Mouse (Mus musculus) MEL (cell line): ENCODE measurements at regions not wholly inside any gene's neighbourhood (a gene's known extent, or its start where the extent isn't known, plus 50 kb on each side); places are given as distances from the start of the nearest gene placed in this dataset.

Experiments used
- DNase-seq: peaks from one replicate; pipeline ENCODE4 v3.0.0; 2011; ENCODE audit warnings: low read depth, low spot score
- H3K27ac ChIP-seq: 2 replicates; pipeline ENCODE4 v1.5.1; 2012; ENCODE audit warnings: low read depth, mild to moderate bottlenecking, control low read depth, low read length, moderate library complexity; ENCODE audit not compliant: control insufficient read depth
- H3K27me3 ChIP-seq, 2 experiments: fragments of 150-350 bp in 1 of 2; sonication (generic) in 1 of 2; 2 replicates each; pipeline ENCODE4 v1.6.1; 2012; ENCODE audit warnings: low read length in 2 of 2, mild to moderate bottlenecking in 2 of 2, improper control_type of control experiment in 1 of 2, moderate library complexity in 1 of 2; ENCODE audit not compliant: insufficient read depth in 2 of 2, control insufficient read depth in 1 of 2
- H3K36me3 ChIP-seq, 2 experiments: 2 replicates each; pipeline ENCODE4 v1.6.1; 2012 to 2014; ENCODE audit warnings: low read length in 2 of 2, improper control_type of control experiment in 1 of 2, inconsistent platforms in 1 of 2, mild to moderate bottlenecking in 1 of 2; ENCODE audit not compliant: insufficient read depth in 2 of 2, control insufficient read depth in 1 of 2
- H3K4me1 ChIP-seq, 2 experiments: fragments of 150-350 bp in 1 of 2; sonication (generic) in 1 of 2; 2 replicates each; pipeline ENCODE4 v1.6.1; 2012; ENCODE audit warnings: low read length in 2 of 2, improper control_type of control experiment in 1 of 2, mild to moderate bottlenecking in 1 of 2; ENCODE audit not compliant: insufficient read depth in 2 of 2, control insufficient read depth in 1 of 2
- H3K4me3 ChIP-seq, 2 experiments: fragments of 150-350 bp in 1 of 2; sonication (generic) in 1 of 2; 2 replicates each; pipeline ENCODE4 v1.5.1; 2012; ENCODE audit warnings: low read depth in 2 of 2, low read length in 2 of 2, mild to moderate bottlenecking in 2 of 2, moderate library complexity in 2 of 2, control low read depth in 1 of 2, improper control_type of control experiment in 1 of 2; ENCODE audit not compliant: control insufficient read depth in 1 of 2, insufficient read depth in 1 of 2
- H3K79me2 ChIP-seq: 2 replicates; pipeline ENCODE4 v1.6.1; 2012; ENCODE audit warnings: mild to moderate bottlenecking, low read length, moderate library complexity; ENCODE audit not compliant: control insufficient read depth, poor library complexity, insufficient read depth
- H3K9ac ChIP-seq: 2 replicates; pipeline ENCODE4 v1.6.1; 2012; ENCODE audit warnings: low read depth, mild to moderate bottlenecking, control low read depth, low read length, moderate library complexity; ENCODE audit not compliant: control insufficient read depth, poor library complexity, severe bottlenecking
- H3K9me3 ChIP-seq: fragments of 150-350 bp; sonication (generic); replicated peaks from 2 replicates; pipeline ENCODE4 v1.6.1; 2012; ENCODE audit warnings: mild to moderate bottlenecking, low read length, improper control_type of control experiment, moderate library complexity; ENCODE audit not compliant: insufficient read depth
- CHD1 ChIP-seq: IDR thresholded peaks from 2 replicates; pipeline ENCODE4 v1.6.1; 2012; ENCODE audit warnings: low read depth, mild to moderate bottlenecking, inconsistent platforms, low read length, improper control_type of control experiment
- CTCF ChIP-seq, 3 experiments: IDR thresholded peaks in 2 of 3; conservative IDR thresholded peaks in 1 of 3; 2 replicates each; pipeline ENCODE4 v1.5.1; 2011 to 2012; ENCODE audit warnings: low read length in 3 of 3, low read depth in 2 of 3, mild to moderate bottlenecking in 2 of 3, improper control_type of control experiment in 1 of 3, inconsistent platforms in 1 of 3, mixed read lengths in 1 of 3, moderate library complexity in 1 of 3; ENCODE audit not compliant: control insufficient read depth in 1 of 3, insufficient read depth in 1 of 3, poor library complexity in 1 of 3, severe bottlenecking in 1 of 3
- E2F4 ChIP-seq: IDR thresholded peaks from 2 replicates; pipeline ENCODE4 v1.6.1; 2011; ENCODE audit warnings: low read depth, low read length, improper control_type of control experiment, borderline replicate concordance
- ELF1 ChIP-seq: IDR thresholded peaks from 2 replicates; pipeline ENCODE4 v1.6.1; 2014; ENCODE audit warnings: low read depth, mild to moderate bottlenecking, inconsistent platforms, low read length, improper control_type of control experiment, moderate library complexity
- EP300 ChIP-seq, 2 experiments: IDR thresholded peaks; 2 replicates each; pipeline ENCODE4 v1.6.1; 2011; ENCODE audit warnings: improper control_type of control experiment in 2 of 2, low read length in 2 of 2, low read depth in 1 of 2, mild to moderate bottlenecking in 1 of 2
- ETS1 ChIP-seq: IDR thresholded peaks from 2 replicates; pipeline ENCODE4 v1.6.1; 2012; ENCODE audit warnings: low read depth, mild to moderate bottlenecking, inconsistent platforms, low read length, improper control_type of control experiment, moderate library complexity
- GABPA ChIP-seq: IDR thresholded peaks from 2 replicates; pipeline ENCODE4 v1.6.1; 2012; ENCODE audit warnings: low read depth, mild to moderate bottlenecking, inconsistent platforms, low read length, improper control_type of control experiment, moderate library complexity
- GATA1 ChIP-seq: IDR thresholded peaks from 2 replicates; pipeline ENCODE4 v1.6.1; 2011; ENCODE audit warnings: low read depth, low read length, improper control_type of control experiment
- HCFC1 ChIP-seq: IDR thresholded peaks from 2 replicates; pipeline ENCODE4 v1.6.1; 2012; ENCODE audit warnings: low read depth, mild to moderate bottlenecking, inconsistent platforms, low read length, improper control_type of control experiment, moderate library complexity
- MAX ChIP-seq: IDR thresholded peaks from 2 replicates; pipeline ENCODE4 v1.6.1; 2011; ENCODE audit warnings: low read length, improper control_type of control experiment
- MAZ ChIP-seq: IDR thresholded peaks from 2 replicates; pipeline ENCODE4 v1.6.1; 2012; ENCODE audit warnings: low read depth, mild to moderate bottlenecking, inconsistent platforms, low read length, improper control_type of control experiment
- MEF2A ChIP-seq: IDR thresholded peaks from 2 replicates; pipeline ENCODE4 v1.6.1; 2014; ENCODE audit warnings: low read depth, mild to moderate bottlenecking, inconsistent platforms, low read length, improper control_type of control experiment; ENCODE audit not compliant: poor library complexity, insufficient replicate concordance, severe bottlenecking; ENCODE audit errors: extremely low read depth
- MYB ChIP-seq: IDR thresholded peaks from 2 replicates; pipeline ENCODE4 v1.6.1; 2011; ENCODE audit warnings: mild to moderate bottlenecking, low read depth, low read length, improper control_type of control experiment
- NRF1 ChIP-seq: IDR thresholded peaks from 2 replicates; pipeline ENCODE4 v1.6.1; 2014; ENCODE audit warnings: low read depth, mild to moderate bottlenecking, inconsistent platforms, low read length, improper control_type of control experiment, moderate library complexity; ENCODE audit not compliant: poor library complexity, insufficient read depth, severe bottlenecking
- POLR2A ChIP-seq, 2 experiments: IDR thresholded peaks; 2 replicates each; pipeline ENCODE4 v1.6.1; 2011 to 2012; ENCODE audit warnings: low read length in 2 of 2, mild to moderate bottlenecking in 2 of 2, control low read depth in 1 of 2, improper control_type of control experiment in 1 of 2, low read depth in 1 of 2, moderate library complexity in 1 of 2; ENCODE audit not compliant: control insufficient read depth in 1 of 2, insufficient read depth in 1 of 2, poor library complexity in 1 of 2
- POLR2AphosphoS2 ChIP-seq: IDR thresholded peaks from 2 replicates; pipeline ENCODE4 v1.6.1; 2011; ENCODE audit warnings: low read length, improper control_type of control experiment
- SIN3A ChIP-seq: IDR thresholded peaks from 2 replicates; pipeline ENCODE4 v1.6.1; 2012; ENCODE audit warnings: low read length, improper control_type of control experiment, inconsistent platforms
- SMC3 ChIP-seq: IDR thresholded peaks from 2 replicates; pipeline ENCODE4 v1.6.1; 2011; ENCODE audit warnings: low read depth, low read length, improper control_type of control experiment
- TBP ChIP-seq: IDR thresholded peaks from 2 replicates; pipeline ENCODE4 v1.8.0; 2011; ENCODE audit warnings: low read depth, low read length, improper control_type of control experiment
- TCF12 ChIP-seq: IDR thresholded peaks from 2 replicates; pipeline ENCODE4 v1.6.1; 2014; ENCODE audit warnings: low read depth, mild to moderate bottlenecking, inconsistent platforms, low read length, improper control_type of control experiment, moderate library complexity

DNA sequence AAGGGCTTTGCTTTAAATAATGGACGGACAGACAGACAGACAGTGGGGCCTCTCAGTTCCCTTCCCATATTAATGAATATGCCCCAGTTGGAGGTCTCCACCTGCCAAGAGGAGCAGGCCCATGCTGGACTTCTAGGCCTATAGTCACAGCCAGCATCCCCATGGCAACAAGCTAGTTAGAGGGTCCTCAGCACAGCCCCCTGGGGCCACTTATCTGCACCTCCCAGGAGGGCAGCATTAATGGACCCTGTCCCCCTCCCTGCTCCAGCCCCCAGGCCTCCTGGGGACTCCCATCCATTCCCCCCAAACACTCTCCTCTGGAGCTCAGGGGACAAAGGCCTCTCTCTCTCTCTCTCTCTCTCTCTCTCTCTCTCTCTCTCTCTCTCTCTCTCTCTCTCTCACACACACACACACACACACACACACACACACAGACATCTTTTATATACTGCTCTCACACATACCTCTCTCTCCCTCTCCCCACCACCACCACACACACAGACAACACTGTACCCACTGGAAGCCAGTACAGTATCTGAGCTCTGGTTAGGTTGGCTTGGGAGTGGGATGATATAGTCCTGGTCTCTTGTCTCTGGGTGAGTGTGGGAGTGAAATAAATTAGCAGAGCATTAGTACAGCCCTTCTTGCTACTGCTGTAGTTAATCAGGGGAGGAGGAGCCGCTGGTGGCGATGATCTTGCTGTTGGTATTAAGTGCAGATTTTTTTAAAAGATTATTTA, 127.7 kb downstream of the Mrm1 start:
- no peaks in the 10 kb centered on the region for H3K27me3 ChIP-seq
- no peaks in the 10 kb centered on the region for H3K9me3 ChIP-seq
- no peak overlapping the region for H3K9ac ChIP-seq
- DNase-seq: no peak
- TF ChIP-seq HCFC1 (no peak), CHD1 (no peak), MAZ (no peak), CTCF (IDR thresholded peaks at IDR 0.05 in 2 of 3, conservative IDR thresholded peaks at IDR 0.05 in 1 of 3; ENCODE audit: control insufficient read depth in 1 of 3, insufficient read depth in 1 of 3, low read depth in 2 of 3, low read length in 3 of 3, poor library complexity in 1 of 3, severe bottlenecking in 1 of 3) (no peak), TCF12 (no peak), GATA1 (no peak), SMC3 (no peak), GABPA (no peak), ETS1 (no peak), ELF1 (no peak), MEF2A (no peak), MAX (no peak), POLR2AphosphoS2 (no peak), NRF1 (no peak), E2F4 (no peak), TBP (no peak), EP300 (IDR thresholded peaks at IDR 0.05; ENCODE audit: low read depth in 1 of 2, low read length in 2 of 2) (no peak), SIN3A (no peak)
- TF ChIP-seq, all 39 proteins: peak for 0
- H3K36me3 ChIP-seq: no peaks in the 10 kb centered on the region
- H3K79me2 ChIP-seq: no peaks in the 10 kb centered on the region
- H3K4me3 ChIP-seq: no peak overlapping the region
- no peak overlapping the region for H3K27ac ChIP-seq
- H3K4me1 ChIP-seq: peaks cover 0 to 6% of the 10 kb centered on the region in 2 experiments; a peak in 2 of 4 replicates

DNA sequence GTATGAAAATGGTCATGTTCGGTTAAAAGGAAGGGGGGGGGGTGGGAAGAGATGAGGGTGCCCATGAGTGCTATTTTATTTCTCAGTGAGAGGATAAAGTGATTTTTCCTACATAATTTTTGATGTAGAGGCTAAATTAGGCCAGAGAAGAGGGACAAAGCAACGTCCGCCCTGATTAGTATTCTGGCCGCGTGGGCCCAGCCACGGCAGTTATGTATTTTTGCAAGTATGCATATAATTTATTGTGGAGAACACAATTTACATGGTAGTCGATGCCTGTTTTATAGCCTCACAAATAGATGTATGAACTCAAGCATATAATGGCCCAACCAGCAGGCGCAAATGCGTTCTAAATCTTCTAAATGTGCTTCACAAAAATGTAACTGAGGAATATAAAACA, 132.8 kb downstream of the Mrm1 start:
- no peaks in the 10 kb centered on the region for H3K9me3 ChIP-seq
- peaks cover 5 to 18% of the 10 kb centered on the region in 2 experiments; a peak in 3 of 4 replicates for H3K4me1 ChIP-seq
- no peak for DNase-seq
- H3K4me3 ChIP-seq: no peak overlapping the region
- H3K9ac ChIP-seq: no peak overlapping the region
- no peaks in the 10 kb centered on the region for H3K27me3 ChIP-seq
- peaks cover 0 to 13% of the 10 kb centered on the region in 2 experiments; a peak in 2 of 4 replicates for H3K36me3 ChIP-seq
- TF ChIP-seq POLR2A (IDR thresholded peaks at IDR 0.05; ENCODE audit: control insufficient read depth in 1 of 2, insufficient read depth in 1 of 2, low read depth in 1 of 2, low read length in 2 of 2, poor library complexity in 1 of 2) (no peak), POLR2AphosphoS2 (no peak), GATA1 (no peak), TCF12 (no peak), ETS1 (no peak), MYB (no peak)
- H3K79me2 ChIP-seq: no peaks in the 10 kb centered on the region
- H3K27ac ChIP-seq: no peak overlapping the region
